Mouse (Mus musculus) forebrain, embryonic 15.5 days (tissue): ENCODE measurements around the gene Prok2. TPM values are rescaled to one million over a fixed set of nuclear protein-coding genes. Genes with fewer than 3 reads are reported as not detected.

Source experiments
- ATAC-seq: fragments of 200-750 bp; cut with Nextera tagmentation; replicated peaks from 2 replicates; pipeline ENCODE4 v1.8.0; 2017; ENCODE audit warnings: mild to moderate bottlenecking, moderate TSS enrichment, moderate library complexity
- H3K27ac ChIP-seq: fragments of 300-500 bp; sonication (generic); replicated peaks from 2 replicates; pipeline ENCODE4 v1.5.1; 2015; ENCODE audit warnings: mild to moderate bottlenecking, inconsistent platforms
- H3K27me3 ChIP-seq: fragments of 300-500 bp; sonication (generic); 2 replicates; pipeline ENCODE4 v1.6.1; 2015; ENCODE audit warnings: inconsistent platforms
- H3K36me3 ChIP-seq: fragments of 300-500 bp; sonication (generic); 2 replicates; pipeline ENCODE4 v1.6.1; 2015; ENCODE audit warnings: mild to moderate bottlenecking, inconsistent platforms
- H3K4me1 ChIP-seq: fragments of 300-500 bp; sonication (generic); 2 replicates; pipeline ENCODE4 v1.6.1; 2015; ENCODE audit warnings: inconsistent platforms
- H3K4me2 ChIP-seq: fragments of 300-500 bp; sonication (generic); replicated peaks from 2 replicates; pipeline ENCODE4 v1.6.1; 2015; ENCODE audit warnings: mild to moderate bottlenecking, inconsistent platforms
- H3K4me3 ChIP-seq: fragments of 300-500 bp; sonication (generic); 2 replicates; pipeline ENCODE4 v1.5.1; 2015; ENCODE audit warnings: mild to moderate bottlenecking, inconsistent platforms
- H3K9ac ChIP-seq: fragments of 300-500 bp; sonication (generic); replicated peaks from 2 replicates; pipeline ENCODE4 v1.6.1; 2015; ENCODE audit warnings: mild to moderate bottlenecking, inconsistent platforms
- H3K9me3 ChIP-seq: fragments of 300-500 bp; sonication (generic); 2 replicates; pipeline ENCODE4 v1.6.1; 2016; ENCODE audit warnings: inconsistent platforms
- WGBS: fragments of 180-500 bp; shearing (Covaris S2); methylation state at CpG from one replicate; pipeline ENCODE4 v1.1.7; 2015; ENCODE audit warnings: mixed read lengths; 5-methylcytosine and 5-hydroxymethylcytosine counted together
- polyA plus RNA-seq: library from polyadenylated mRNA; unstranded; fragments of >200 nt; fragmentation: Nextera tagmentation; extraction: Ambion mirVana; gene quantifications from 2 replicates; pipeline ENCODE4 v1.2.1, GENCODE M21; 2015

Gene Prok2
- polyA plus RNA-seq, 1 experiment from 2014 or later: 2.4 TPM

DNA sequence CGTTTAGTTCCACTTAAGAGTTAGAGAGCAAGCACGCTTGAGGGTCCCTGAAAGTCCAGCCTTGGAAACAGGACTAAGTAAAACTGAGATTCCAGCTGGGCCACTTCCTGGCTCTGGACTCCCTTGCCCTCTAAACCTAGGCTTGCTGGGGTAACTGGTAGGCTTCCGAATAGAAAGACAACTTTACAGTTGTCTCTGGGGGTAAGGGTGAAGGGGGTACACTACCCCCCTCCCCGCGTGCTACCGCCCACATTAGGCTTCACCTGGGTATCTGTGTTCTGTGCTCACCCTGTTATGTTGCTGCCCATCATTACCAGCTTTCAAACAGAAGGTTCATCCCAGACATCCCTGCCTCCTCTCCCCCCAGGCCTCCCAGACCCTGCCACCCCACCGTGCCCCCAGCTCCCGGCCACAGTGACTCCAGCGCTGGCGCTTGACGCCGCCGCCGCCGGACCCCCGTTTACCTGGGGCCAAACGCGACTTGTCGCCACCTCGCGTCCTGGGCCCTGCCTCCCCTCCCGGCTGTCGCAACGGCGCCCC, 34.5 kb downstream of the Prok2 start:
- no peaks in the 10 kb centered on the region for H3K9me3 ChIP-seq
- WGBS: 6% methylated on average over 25 of the region's 25 CpGs
- H3K4me1 ChIP-seq: peaks cover 29% of the 10 kb centered on the region
- H3K4me2 ChIP-seq: peak overlapping the region; percentile 87
- peak overlapping the region; percentile 61 for H3K4me3 ChIP-seq
- no peaks in the 10 kb centered on the region for H3K36me3 ChIP-seq
- H3K9ac ChIP-seq: peak overlapping the region; percentile 78
- H3K27ac ChIP-seq: peak overlapping the region; percentile 88
- ATAC-seq: peak; percentile 36
- peaks cover 10% of the 10 kb centered on the region; the same call in 1 of the 2 replicates for H3K27me3 ChIP-seq

DNA sequence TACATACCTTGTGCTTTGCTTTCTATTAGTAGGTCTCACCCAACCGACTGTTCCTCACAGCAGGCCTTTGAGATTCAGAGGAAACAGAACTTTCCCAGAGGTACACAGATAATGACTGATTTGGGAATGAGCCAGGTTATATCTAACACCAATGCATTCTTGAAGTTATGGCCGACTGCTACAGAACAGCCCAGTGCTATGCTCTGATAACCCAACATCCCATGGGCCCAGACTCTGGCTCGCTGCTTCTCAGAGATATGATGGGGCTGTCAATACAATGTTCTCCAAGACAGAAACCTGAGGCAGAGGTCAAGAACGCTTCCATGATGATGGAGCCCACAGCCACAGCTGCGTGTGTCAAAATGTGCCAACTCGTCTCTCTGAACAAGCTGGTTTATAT, 37.7 kb downstream of the Prok2 start:
- no peak overlapping the region for H3K9ac ChIP-seq
- no peak overlapping the region for H3K27ac ChIP-seq
- H3K4me2 ChIP-seq: no peak overlapping the region
- H3K4me1 ChIP-seq: peaks cover 11% of the 10 kb centered on the region
- peaks cover 4% of the 10 kb centered on the region; the same call in 1 of the 2 replicates for H3K27me3 ChIP-seq
- H3K4me3 ChIP-seq: no peak overlapping the region
- WGBS: 88% methylated on average over 6 of the region's 6 CpGs
- no peaks in the 10 kb centered on the region for H3K9me3 ChIP-seq
- no peaks in the 10 kb centered on the region for H3K36me3 ChIP-seq
- ATAC-seq: no peak

DNA sequence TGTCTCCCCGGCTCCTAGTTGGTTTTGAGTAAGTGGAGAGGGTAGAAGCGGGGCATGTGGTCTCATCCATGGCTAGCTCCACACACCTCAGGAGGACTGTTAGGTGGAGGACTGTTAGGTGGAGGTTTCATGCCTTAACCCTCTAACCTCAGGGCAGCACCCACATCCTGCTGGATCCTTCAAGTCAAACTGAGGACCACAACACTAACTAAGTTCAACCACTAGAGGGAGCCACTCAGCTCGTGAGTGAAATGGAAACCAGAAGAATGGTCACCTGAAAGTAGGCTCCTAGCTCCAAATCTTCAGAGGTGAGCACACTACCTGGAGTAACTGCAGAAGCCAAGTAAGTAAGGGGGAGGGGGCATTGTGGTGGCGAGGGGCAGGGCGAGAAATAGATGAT, 41.3 kb downstream of the Prok2 start:
- H3K27me3 ChIP-seq: no peaks in the 10 kb centered on the region
- 60% methylated on average over 5 of the region's 5 CpGs for WGBS
- H3K36me3 ChIP-seq: no peaks in the 10 kb centered on the region
- no peak overlapping the region for H3K27ac ChIP-seq
- no peaks in the 10 kb centered on the region for H3K9me3 ChIP-seq
- no peak for ATAC-seq
- no peak overlapping the region for H3K4me2 ChIP-seq
- H3K9ac ChIP-seq: no peak overlapping the region
- no peak overlapping the region for H3K4me3 ChIP-seq
- H3K4me1 ChIP-seq: no peaks in the 10 kb centered on the region

DNA sequence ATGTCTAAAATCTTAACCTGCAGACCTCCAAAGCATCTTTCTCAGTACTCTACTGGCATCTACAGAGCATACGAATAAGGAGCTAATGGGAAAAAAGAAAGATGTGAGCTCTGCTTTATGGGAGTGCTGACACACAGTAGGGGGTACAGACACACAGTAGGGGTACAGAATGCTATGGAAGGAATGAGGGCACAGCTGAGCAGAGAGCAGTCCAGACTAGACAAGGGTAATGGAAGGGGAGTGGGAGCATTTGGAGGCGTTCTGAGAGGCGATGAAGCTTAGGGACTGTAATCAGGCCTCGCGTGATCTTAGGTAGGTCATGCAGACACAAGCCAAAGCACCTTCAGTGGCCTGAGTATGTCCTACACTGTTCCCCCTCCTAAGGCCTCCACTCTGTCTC, 42.2 kb downstream of the Prok2 start:
- Histone ChIP-seq H3K9ac (no peak overlapping the region), H3K9me3 (no peaks in the 10 kb centered on the region), H3K4me1 (no peaks in the 10 kb centered on the region), H3K27me3 (no peaks in the 10 kb centered on the region), H3K27ac (no peak overlapping the region), H3K4me3 (no peak overlapping the region), H3K4me2 (no peak overlapping the region), H3K36me3 (no peaks in the 10 kb centered on the region)
- no peak for ATAC-seq
- WGBS: 95% methylated on average over 5 of the region's 5 CpGs

DNA sequence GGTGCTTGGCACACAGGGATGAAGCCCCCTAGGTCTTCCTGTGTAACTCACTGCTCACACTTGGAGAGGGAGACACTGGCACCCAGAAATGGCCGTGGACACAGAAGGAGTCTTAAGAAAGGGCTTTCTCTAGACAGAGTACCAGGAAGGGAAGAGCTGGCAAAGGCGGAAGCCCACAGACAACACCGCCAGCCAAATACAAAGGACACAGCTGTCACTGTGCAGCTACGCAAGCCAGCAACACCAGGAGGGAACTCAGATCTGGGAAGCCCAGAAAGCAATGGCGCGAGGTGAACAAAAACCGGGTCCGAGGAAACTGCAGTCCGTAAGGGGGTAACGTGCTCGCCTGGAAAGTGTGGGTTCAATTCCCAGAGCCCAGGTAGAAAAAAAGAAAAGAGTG, 48.1 kb downstream of the Prok2 start:
- Histone ChIP-seq H3K9ac (no peak overlapping the region), H3K4me1 (peaks cover 16% of the 10 kb centered on the region), H3K9me3 (no peaks in the 10 kb centered on the region), H3K27me3 (no peaks in the 10 kb centered on the region), H3K4me2 (peak overlapping the region; percentile 4; the same call in 1 of the 2 replicates), H3K4me3 (no peak overlapping the region), H3K36me3 (no peaks in the 10 kb centered on the region), H3K27ac (peak overlapping the region; percentile 54; the same call in 1 of the 2 replicates)
- 45% methylated on average over 11 of the region's 11 CpGs for WGBS
- peak; percentile 63 for ATAC-seq

DNA sequence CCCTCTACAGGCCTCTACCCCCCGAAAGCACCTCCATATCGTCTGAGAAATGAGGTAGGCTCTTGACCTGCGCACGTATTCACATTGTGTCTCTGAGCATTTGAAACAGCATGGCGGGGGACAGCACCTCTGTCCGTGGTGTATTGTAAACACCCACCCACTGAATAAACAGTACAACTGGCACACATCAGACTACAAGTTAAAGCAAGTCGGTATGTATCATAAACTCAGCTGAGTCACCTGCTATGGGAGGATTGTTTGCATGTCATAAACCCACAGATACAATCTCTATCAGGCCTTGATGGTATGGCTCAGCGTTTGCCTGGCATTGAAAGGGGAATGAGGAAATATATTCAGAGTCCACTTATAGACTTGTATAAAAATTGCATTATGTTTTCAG, 48.9 kb downstream of the Prok2 start:
- Histone ChIP-seq H3K4me2 (no peak overlapping the region), H3K27ac (no peak overlapping the region; the same call in 1 of the 2 replicates), H3K4me3 (no peak overlapping the region), H3K9me3 (no peaks in the 10 kb centered on the region), H3K27me3 (no peaks in the 10 kb centered on the region), H3K9ac (no peak overlapping the region), H3K36me3 (no peaks in the 10 kb centered on the region), H3K4me1 (peaks cover 16% of the 10 kb centered on the region)
- ATAC-seq: no peak
- 88% methylated on average over 8 of the region's 8 CpGs for WGBS

DNA sequence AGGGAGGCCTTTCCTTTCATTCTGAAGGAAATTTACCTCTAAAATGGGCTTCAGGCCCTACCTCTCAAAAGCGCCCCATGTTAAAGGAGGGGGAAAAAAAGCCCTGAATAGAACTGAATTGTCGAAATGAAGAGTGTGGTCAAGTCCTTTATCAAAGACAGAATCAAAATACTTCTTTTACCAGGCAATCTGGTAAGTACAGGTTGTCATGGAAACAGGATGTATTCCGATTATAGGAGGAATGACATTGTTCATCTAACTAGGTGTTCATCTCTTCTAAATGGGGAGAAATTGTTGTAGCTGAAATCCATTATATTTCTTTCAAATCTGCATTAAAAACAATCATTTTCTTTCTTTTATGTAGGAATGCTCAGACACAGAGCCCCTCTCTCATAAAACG, 51.7 kb downstream of the Prok2 start:
- 38% methylated on average over 4 of the region's 4 CpGs for WGBS
- Histone ChIP-seq H3K27me3 (no peaks in the 10 kb centered on the region), H3K36me3 (no peaks in the 10 kb centered on the region), H3K4me1 (peaks cover 37% of the 10 kb centered on the region), H3K9me3 (no peaks in the 10 kb centered on the region), H3K9ac (no peak overlapping the region), H3K27ac (peak overlapping the region; percentile 48; the same call in 1 of the 2 replicates), H3K4me2 (no peak overlapping the region), H3K4me3 (no peak overlapping the region)
- ATAC-seq: no peak

DNA sequence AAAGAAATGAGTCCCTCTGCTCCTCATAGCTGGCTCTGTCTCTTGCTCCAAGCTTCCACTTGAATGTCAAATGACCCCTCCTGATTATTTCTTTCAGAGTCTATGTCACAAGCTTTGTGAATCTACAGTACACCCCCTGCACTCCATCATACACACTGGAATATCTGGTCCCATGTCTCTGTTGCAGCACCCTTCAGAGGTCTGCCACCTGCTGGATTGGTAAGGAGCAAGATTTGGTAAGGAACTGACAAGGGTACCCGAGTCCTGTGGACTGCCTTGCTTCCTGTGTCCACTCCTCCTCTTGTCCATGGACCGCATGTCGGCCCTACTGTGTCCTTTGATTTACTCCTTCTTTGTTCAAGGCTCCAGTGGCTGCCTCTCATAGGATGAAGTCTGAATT, 54.4 kb downstream of the Prok2 start:
- H3K4me3 ChIP-seq: no peak overlapping the region
- no peak overlapping the region for H3K27ac ChIP-seq
- H3K27me3 ChIP-seq: no peaks in the 10 kb centered on the region
- peaks cover 54% of the 10 kb centered on the region for H3K4me1 ChIP-seq
- ATAC-seq: no peak
- H3K36me3 ChIP-seq: no peaks in the 10 kb centered on the region
- WGBS: 54% methylated on average over 3 of the region's 3 CpGs
- H3K4me2 ChIP-seq: no peak overlapping the region
- H3K9ac ChIP-seq: no peak overlapping the region
- no peaks in the 10 kb centered on the region for H3K9me3 ChIP-seq

DNA sequence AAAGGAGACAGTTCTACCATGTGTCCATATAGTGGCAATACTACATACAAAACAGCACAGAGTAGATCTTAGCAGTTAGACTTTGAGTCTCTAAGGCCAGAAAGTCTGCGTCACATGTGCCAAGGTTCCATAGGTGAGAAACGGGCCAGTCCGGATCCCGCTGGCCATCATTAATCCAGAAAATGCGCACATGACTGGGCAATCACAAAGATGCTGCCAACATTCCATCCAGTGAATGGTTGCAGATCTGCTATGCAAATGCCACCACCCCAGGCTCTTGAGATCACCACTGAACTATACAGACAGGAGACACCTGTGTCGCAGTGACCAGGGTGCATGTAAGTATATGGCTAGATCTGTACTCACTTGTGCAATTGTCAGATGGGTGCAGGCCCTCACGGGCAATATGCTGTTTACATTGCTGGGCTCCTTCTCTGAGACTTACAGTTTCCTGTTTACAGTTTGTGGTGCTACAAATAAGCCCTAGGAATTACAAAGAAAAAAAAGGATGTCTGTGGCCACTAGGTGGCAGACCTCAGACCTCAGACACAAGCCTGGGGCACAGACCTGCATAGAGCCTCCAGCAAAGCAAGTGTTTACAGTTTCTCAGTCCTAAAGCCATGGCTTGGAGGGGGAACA, 55.6 kb downstream of the Prok2 start:
- Histone ChIP-seq H3K4me1 (peaks cover 62% of the 10 kb centered on the region), H3K4me3 (no peak overlapping the region), H3K27me3 (no peaks in the 10 kb centered on the region), H3K9ac (0 out of 2 replicates have a peak overlapping the region, but pooled peaks have one; percentile 19), H3K36me3 (no peaks in the 10 kb centered on the region), H3K27ac (peak overlapping the region; percentile 87), H3K9me3 (no peaks in the 10 kb centered on the region), H3K4me2 (no peak overlapping the region)
- ATAC-seq: peak; percentile 20
- 37% methylated on average over 7 of the region's 7 CpGs for WGBS

DNA sequence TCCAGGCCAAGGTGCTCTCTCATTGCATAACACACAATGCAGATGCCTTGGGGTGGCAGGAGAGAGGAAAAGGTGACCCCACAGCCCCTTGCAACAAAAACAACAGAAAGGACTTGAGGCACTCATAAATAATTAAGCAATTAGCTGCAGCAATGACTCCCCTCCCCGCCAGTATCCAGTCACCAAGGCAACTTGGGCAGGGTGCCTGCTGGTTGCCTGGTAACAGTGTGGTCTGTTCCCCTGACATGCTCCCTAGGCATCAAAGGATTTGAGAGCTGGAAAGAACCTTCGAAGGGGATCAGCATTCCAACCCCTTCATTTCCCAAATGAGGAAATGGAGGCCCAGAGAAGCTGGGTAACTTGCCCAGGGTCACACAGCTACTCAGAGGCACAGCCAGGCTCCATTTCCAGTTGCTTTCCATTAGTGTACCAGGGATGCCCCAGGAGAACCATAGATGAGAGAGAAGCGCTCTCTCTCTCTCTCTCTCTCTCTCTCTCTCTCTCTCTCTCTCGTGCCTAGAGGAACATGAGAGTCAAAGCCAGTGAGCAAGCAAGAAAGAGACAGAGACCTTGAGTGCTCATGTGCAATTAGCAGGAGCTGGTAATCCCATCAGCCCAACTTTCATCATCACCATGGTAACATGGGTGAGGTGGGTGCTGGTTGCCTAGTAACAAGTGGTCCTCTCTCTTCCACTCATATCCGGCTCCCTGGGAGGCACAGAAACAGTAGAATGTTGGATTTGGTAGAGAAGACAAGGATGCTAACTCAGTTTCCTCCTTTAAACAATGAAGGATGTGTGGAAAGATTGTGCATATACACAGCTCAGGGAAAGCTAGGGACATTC, 56.5 kb downstream of the Prok2 start:
- Histone ChIP-seq H3K27ac (peak overlapping the region; percentile 87), H3K4me2 (peak overlapping the region; percentile 26; the same call in 1 of the 2 replicates), H3K9me3 (no peaks in the 10 kb centered on the region), H3K27me3 (no peaks in the 10 kb centered on the region), H3K36me3 (no peaks in the 10 kb centered on the region), H3K9ac (no peak overlapping the region), H3K4me1 (peaks cover 68% of the 10 kb centered on the region), H3K4me3 (no peak overlapping the region)
- 11% methylated on average over 5 of the region's 5 CpGs for WGBS
- ATAC-seq: peak; percentile 85

DNA sequence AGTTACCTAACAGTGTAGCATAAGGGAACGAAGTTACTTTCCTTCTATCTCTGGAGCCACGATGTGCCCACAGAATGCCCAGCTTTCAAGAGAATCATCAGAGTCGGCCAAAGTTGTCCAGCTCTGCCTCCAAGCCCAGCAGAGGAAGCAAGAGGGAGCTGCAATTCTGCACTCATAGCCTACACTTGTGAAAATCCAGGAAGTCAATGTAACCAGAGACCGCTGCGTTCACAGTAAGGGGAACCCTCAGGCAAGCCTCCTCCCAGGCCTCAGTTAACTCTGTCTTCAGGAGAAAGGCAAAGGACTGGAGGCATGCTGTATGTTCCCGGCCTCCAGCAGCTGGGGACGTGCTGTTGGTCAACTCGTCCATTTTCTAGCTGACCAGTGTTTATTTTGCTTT, 58.9 kb downstream of the Prok2 start:
- H3K4me1 ChIP-seq: peaks cover 62% of the 10 kb centered on the region
- H3K27ac ChIP-seq: peak overlapping the region; percentile 48; the same call in 1 of the 2 replicates
- no peaks in the 10 kb centered on the region for H3K36me3 ChIP-seq
- ATAC-seq: no peak
- 57% methylated on average over 8 of the region's 8 CpGs for WGBS
- peak overlapping the region; percentile 92 for H3K4me2 ChIP-seq
- H3K27me3 ChIP-seq: no peaks in the 10 kb centered on the region
- H3K9me3 ChIP-seq: no peaks in the 10 kb centered on the region
- 0 out of 2 replicates have a peak overlapping the region, but pooled peaks have one; percentile 84 for H3K9ac ChIP-seq
- peak overlapping the region; percentile 86; the same call in 1 of the 2 replicates for H3K4me3 ChIP-seq
